Mouse (Mus musculus) lung, postnatal 0 days (tissue): ENCODE results near the gene Prkcd.

ENCODE experiments used
- CTCF ChIP-seq: IDR thresholded peaks from 2 replicates; pipeline ENCODE4 v1.5.1; 2016; ENCODE audit warnings: antibody characterized with exemption, mild to moderate bottlenecking
- EP300 ChIP-seq: IDR thresholded peaks from 2 replicates; pipeline ENCODE4 v1.6.1; 2016; ENCODE audit warnings: antibody characterized with exemption, mild to moderate bottlenecking, control low read depth

- TF ChIP-seq EP300 (no peak), CTCF (no peak)
Observed at GRCm38 (mm10) chr14:30612962-30613715, 12.9 kb downstream of the Prkcd start.
